Mouse (Mus musculus) erythroid progenitor cell, adult 5-6 weeks (primary cell): Measurements from ENCODE around the gene Cela3b. TPM values are rescaled to one million over a fixed set of nuclear protein-coding genes. Genes with fewer than 3 reads are reported as not detected.

ENCODE experiments used
- ATAC-seq: replicated peaks from 2 replicates; pipeline ENCODE4 v1.8.0; 2016; ENCODE audit warnings: moderate number of reproducible peaks, mild to moderate bottlenecking, moderate TSS enrichment, inconsistent platforms; ENCODE audit not compliant: poor library complexity, low FRiP score, severe bottlenecking
- total RNA-seq, 2 experiments: library from RNA; stranded (forward) in 1 of 2; stranded (reverse) in 1 of 2; fragments of 150-400 nt in 1 of 2; fragments of 186-747, 209-891 nt in 1 of 2; gene quantifications; 2 replicates each; pipeline versions ENCODE4 v1.2.3 to v1.2.4; 2015 to 2017; ENCODE audit warnings: low replicate concordance in 2 of 2

The Cela3b gene
- total RNA-seq (2015; ENCODE audit: low replicate concordance), result not detected in 2 replicates
- total RNA-seq (2017; ENCODE audit: low replicate concordance), result not detected in 2 replicates

- no peak for ATAC-seq
Observed at GRCm38 (mm10) chr4:137430502-137430901, at the start of gene Cela3b. Cela3b (minus strand) TSS chr4:137430540.

GRCm38 (mm10) chr4:137479757-137480156 is 49.4 kb upstream of the Cela3b start:
- ATAC-seq, result no peak

DNA sequence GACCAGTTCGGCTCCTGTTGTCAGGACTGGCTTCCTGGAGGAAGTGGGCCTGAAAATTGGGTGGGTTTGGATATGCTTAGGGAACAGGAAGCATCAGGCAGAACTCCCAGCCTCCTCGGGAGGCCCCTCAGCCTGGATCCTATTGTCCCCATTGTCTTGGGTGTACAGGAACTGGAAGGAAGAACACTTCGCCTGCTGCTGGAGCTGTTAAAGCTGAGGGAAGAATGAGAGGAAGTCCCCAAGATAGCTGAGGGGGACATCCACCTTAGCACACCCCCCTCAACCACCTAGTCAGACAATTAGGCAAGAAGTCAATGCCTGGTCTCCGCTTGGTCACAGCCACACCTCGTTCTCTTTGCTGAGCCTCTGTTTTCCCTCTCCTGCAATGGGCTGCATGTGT is 48.0 kb upstream of the Cela3b start:
- no peak for ATAC-seq

DNA sequence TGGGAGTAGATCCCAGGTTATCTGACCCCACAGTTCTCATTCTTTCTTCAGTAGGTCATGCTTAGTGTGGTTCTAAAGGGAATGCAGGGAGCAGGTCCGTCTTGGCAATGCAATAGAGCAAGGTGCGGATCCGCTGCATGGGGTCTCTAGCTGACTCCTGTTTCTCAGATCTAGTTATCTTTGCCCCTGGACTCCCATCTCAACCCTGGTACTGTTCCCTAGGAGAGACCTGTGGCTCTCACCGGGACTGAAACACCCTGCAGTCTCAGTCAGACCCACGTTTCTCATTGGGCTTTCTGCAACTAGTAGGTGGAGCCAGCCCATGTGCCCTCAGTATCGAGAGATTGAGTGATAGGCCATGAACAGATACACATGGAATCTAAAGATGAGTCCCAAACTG is 47.3 kb upstream of the Cela3b start:
- ATAC-seq, result no peak

- no peak for ATAC-seq
Observed at GRCm38 (mm10) chr4:137476761-137477237, 46.5 kb upstream of the Cela3b start.

GRCm38 (mm10) chr4:137476065-137476760 is 45.9 kb upstream of the Cela3b start:
- ATAC-seq, result no peak

DNA sequence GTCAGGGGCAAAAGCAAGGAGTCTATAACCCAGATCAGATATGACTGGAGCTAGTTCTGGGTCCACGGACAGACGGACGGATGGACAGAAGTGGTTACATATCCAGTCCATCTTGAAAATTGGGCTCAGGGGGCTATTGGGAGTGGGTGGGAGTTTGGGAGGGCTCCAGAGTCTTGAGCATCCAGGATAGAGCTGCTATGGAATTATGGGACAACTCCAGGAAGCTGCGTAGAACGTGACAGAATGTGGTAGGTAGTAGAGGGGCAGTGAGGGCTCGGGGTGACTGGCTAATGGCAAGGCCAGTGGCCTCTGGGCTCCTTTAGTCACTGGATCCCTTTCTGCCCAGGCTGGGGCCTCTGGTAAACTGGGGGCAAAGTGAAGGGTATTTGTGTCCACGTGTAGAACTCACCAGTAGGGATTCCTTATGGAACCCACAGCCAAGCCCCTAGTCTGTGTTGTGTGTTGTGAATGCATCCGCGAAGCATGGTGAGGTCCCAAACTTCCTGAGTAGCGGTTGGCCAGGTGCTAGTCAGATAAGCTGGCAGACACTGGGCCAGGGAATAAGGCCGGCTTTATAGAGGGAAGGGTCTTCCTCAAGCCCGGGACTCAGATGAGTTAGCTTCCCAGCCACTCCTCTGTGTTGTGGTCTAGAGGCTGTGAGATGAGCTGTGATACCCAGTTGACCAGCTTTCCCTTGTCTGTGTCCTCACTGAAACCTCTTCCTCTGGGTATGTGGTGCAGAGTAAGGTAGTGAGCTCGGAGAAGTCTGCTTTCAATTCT is 45.1 kb upstream of the Cela3b start:
- no peak for ATAC-seq

DNA sequence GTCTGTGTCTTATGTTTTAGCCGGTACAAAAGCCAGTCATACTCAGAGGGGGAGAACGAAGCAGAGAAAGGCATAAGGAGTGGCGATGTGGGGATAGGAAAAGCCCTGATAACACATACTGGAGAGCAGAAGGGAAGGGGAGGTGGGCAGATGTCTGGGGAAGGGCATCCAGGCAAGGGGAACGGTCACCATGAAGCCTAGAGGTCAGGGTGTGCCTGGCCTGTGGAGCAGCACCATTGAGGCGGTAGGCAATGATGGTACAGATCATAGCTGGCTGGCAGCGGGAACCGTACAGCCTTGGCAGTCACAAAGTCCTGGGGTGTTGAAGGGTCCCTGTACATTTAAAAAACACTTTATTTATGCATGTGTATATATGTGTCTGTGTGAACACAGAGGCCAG is 44.4 kb upstream of the Cela3b start:
- ATAC-seq, result no peak

DNA sequence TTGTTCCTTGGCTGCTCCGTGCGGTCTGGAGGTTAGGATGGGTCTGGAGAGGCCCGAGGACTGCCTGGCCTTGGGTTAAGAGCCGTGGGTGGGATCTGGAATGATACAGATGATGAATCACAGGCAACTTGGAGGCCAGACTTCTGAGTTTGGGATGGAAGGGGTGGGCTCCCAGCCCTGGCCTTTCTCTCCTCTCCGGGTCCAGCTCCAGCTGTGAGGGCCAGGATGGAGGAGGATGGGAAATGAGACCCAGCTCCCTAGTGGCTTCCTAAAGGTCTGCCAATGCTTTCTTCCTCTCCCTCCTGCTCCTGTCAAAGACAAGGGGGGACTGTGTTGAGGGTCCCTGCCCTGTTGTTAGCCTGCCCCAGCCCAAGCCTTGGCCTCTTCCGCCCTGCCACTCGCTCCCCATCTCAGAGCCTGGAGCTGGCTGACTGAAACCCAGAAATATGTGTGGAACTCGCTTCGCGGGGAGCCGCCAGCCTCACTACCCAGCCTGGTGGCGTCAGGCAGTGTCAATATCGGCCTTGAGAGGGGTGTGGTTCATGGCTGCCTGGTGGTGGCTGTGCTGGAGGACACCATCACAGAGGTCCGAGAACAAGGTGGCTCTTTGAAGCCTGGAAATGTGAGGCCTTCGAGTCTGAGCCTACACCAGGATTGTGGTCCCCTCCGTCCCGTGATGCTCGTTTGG is 43.5 kb upstream of the Cela3b start:
- ATAC-seq, result no peak

GRCm38 (mm10) chr4:137473240-137473639 is 42.9 kb upstream of the Cela3b start:
- ATAC-seq, result no peak

GRCm38 (mm10) chr4:137471326-137471725 is 41.0 kb upstream of the Cela3b start:
- no peak for ATAC-seq

GRCm38 (mm10) chr4:137470701-137471317 is 40.5 kb upstream of the Cela3b start:
- no peak for ATAC-seq

DNA sequence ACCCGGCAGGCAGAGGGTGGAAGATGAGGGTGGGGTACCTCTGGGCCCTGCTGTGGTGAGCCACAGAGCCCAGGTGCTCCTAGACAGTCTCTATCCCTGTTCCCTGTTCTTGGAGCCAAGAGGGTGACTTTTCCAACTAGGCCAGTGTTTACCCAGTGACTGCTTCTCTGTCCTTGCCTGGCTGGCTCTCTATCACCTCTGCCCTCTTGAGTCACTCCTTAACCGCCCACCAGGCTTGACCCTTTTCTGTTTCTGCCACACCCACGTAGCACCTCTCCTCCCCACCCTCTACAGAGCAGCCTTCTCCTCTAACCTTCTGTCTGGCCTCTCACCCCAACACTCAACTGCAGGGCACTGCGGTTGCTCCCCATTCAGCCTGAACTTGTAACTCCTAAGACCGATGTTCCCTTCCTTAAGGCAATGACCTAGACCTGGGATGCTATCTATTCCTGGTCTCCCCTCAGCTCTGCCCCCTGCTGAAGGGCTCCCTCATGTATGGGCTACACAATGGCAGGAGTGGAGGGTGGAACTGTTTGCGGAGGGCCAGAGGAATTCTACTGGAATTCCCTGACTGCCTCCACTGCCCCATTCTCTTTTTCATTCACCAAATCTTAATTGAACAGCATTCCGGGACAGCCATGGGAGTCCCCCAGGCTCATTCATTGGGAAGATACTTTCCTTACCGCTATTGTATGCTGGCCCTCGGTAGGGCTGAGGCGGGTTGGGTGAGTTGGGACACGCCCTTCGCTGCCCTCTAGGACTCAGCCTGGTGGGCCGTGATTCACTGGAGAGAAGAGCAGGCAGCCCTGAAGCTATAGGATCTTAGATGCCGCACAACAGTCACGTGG is 39.7 kb upstream of the Cela3b start:
- ATAC-seq, result no peak

DNA sequence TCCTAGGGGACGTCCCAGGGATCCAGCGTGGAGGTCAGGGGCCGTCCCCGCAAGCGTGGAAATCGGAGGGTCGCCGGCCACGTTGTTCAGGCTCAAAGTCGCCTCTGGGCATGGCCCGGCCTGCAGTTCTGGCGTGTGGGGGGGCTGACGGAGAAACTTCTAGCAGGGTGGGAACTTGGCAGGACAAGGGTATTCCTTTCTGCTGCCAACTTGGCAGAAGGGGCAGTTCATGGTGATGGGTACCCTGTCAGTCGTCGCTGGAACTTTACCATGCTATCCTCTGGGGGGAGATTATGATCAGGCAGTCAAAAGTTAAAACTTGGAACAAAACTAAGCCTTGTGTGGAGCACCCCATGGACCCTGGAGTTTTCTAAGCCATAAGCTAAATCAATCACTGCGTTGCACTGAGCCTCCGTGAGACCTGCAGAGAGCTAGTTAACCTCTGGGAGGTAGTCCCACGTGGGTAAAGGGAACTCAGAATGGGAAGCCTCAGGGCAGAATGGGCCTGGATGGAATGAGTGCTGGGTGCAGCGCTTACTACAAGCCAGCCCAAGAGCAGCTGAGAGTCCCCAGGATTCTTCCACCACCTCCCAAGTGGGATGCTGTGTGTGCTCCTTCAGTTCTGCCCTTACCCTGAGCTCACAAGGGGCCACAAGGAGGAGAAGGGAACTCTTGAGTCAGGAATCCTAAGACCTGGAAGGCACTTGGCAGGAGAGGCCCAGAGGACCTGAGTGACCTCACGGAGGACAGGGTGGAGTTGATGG is 38.9 kb upstream of the Cela3b start:
- ATAC-seq, result no peak

DNA sequence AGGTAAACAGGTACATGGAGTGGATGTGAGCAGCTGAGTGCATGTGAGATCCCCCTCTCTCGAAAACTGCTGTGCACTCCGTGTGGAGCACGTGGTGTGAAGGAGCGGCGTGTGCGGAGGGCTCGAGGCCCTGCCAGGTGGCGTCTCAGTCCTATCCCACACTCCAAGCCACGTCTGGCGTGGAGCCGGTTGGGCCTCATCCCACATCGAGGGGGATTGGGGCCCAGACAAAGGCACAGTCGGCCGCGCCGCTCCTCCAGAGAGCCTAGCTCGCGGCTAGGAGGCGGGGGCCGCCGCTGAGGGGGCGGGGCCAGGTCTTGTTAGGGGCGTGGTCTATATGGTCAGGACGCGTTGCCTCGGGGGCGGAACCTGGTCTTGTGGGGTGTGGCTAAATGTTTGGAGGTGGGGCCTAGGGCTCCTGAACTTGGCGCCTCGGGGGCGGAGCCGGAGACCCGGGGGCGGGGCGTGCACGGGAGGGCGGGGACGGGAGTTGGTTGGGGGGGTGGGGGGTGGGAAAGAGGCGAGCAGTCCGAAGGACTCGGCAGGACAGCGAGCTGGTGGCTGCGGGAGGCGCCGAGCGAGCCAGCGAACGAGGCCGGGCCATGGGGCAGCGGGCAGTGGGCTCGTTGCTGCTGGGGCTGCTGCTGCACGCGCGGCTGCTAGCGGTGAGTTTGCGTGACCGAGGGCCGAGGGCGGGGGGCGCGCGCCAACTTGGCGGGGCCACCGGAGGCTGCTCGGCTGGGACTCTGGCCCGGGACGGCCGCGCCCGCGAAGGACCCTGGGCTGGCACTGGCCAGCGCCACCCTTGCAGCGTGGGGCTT is 38.1 kb upstream of the Cela3b start, which contains the start of gene Hspg2:
TSS of gene Hspg2 (plus strand) at position 510 of the 821 bp plus-strand sequence.
- peak; percentile 70 for ATAC-seq

DNA sequence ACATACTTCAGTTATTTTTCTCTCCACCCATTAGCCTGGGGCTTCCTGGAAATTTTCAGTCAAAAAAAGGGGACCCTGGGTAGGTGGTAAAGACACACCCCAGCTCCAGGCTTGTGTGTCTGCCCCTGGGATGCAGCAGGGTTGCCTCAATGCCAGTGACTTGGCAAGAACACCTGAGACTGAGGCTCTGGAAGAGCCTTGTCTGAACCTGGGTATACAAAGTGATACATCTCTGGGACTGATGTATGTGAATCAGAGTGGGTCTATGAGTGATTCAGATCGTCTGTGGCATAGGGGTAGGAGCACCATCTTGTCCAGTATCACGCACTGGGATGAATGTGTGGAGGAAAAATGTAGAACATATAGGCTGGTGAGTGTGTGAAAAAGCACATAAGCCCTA is 37.2 kb upstream of the Cela3b start:
- ATAC-seq, result no peak

GRCm38 (mm10) chr4:137466991-137467390 is 36.7 kb upstream of the Cela3b start:
- no peak for ATAC-seq
